Mouse (Mus musculus): ENCODE data around the gene Dmac2.

- TF ChIP-seq CTCF (IDR thresholded peaks at IDR 0.05; ENCODE audit: low read depth) = no peak
- TF ChIP-seq EP300 (optimal IDR thresholded peaks at IDR 0.05) = no peak
These were observed 5.6 kb downstream of the Dmac2 start for GRCm38 (mm10) chr7:25624851-25625250.
